Mouse (Mus musculus) spleen, adult 2 months (tissue): Measurements from ENCODE around the gene Igsf9b. TPM values are rescaled to one million over a fixed set of nuclear protein-coding genes. Genes with fewer than 3 reads are reported as not detected.

Experiments
- DNase-seq, 2 experiments: peaks; one replicate each; pipeline versions ENCODE4 v3.0.0 to v3.0.0-alpha.2; 2012 to 2021; ENCODE audit warnings: low spot score in 2 of 2, low read depth in 1 of 2
- H3K27ac ChIP-seq: fragments of 200-500 bp; 2 replicates; pipeline ENCODE4 v1.5.1; 2012; ENCODE audit warnings: low read length, inconsistent platforms; ENCODE audit not compliant: insufficient read depth
- H3K27me3 ChIP-seq: fragments of 200-500 bp; 2 replicates; pipeline ENCODE4 v1.6.1; 2012; ENCODE audit warnings: mild to moderate bottlenecking, moderate library complexity, low read length, inconsistent platforms; ENCODE audit not compliant: control insufficient read depth, insufficient read depth
- H3K36me3 ChIP-seq: fragments of 200-500 bp; 2 replicates; pipeline ENCODE4 v1.6.1; 2012; ENCODE audit warnings: mild to moderate bottlenecking, low read length, inconsistent platforms; ENCODE audit not compliant: control insufficient read depth, insufficient read depth
- H3K4me1 ChIP-seq: fragments of 200-500 bp; 2 replicates; pipeline ENCODE4 v1.6.1; 2011; ENCODE audit warnings: inconsistent platforms; ENCODE audit not compliant: control insufficient read depth, insufficient read depth, insufficient read length
- H3K4me3 ChIP-seq: fragments of 200-500 bp; 2 replicates; pipeline ENCODE4 v1.5.1; 2011; ENCODE audit warnings: mild to moderate bottlenecking, inconsistent platforms; ENCODE audit not compliant: insufficient read depth, insufficient read length; ENCODE audit errors: extremely low read depth
- CTCF ChIP-seq: fragments of 200-500 bp; IDR thresholded peaks from 2 replicates; pipeline ENCODE4 v1.5.1; 2011; ENCODE audit warnings: mild to moderate bottlenecking, inconsistent platforms; ENCODE audit not compliant: insufficient read depth, insufficient read length, insufficient replicate concordance; ENCODE audit errors: extremely low read depth
- POLR2A ChIP-seq: fragments of 200-500 bp; IDR thresholded peaks from 2 replicates; pipeline ENCODE4 v1.6.1; 2011; ENCODE audit warnings: low read depth, low read length, inconsistent platforms
- WGBS: fragments of 180-500 bp; shearing (Covaris S2); methylation state at CpG from one replicate; pipeline ENCODE4 v1.1.7; 2018; 5-methylcytosine and 5-hydroxymethylcytosine counted together
- polyA plus RNA-seq: library from polyadenylated mRNA; depleted of rRNA; stranded (reverse); fragments of >200 nt; gene quantifications from 2 replicates; pipeline ENCODE4 v1.2.3, GENCODE M21; 2012; rRNA removed

Gene Igsf9b
- polyA plus RNA-seq, 1 experiment, result 0.29 TPM

DNA sequence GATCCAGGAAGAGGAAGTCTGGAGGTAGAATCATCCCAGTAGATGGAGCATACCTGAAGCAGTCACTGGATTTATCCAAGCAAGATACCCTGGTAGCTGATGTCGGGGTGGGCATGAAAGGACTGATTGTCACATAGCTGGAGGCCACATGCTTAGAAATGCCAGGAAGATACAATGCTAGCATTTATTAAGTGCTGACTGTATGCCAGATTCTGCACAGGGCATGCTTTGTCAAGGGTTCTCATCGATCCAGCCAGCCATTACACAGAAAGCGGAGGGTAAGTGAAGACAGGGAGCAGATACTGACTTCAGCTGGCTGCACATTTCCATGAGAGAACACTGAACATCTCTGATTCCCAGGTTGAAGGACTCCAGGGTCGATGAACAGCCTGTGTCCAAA lies 102.2 kb downstream of the Igsf9b start:
- no peak for TF ChIP-seq CTCF
- TF ChIP-seq POLR2A, result no peak
- Histone ChIP-seq H3K27ac (no peak overlapping the region), H3K4me1 (no peaks in the 10 kb centered on the region), H3K27me3 (no peaks in the 10 kb centered on the region), H3K36me3 (no peaks in the 10 kb centered on the region), H3K4me3 (no peak overlapping the region)
- WGBS, result 85% methylated on average over 4 of the region's 4 CpGs
- no peak for DNase-seq

Other genes starting within 250 kb of the Igsf9b start
- 5.9 and 6.4 TPM in 2 replicates for gene Jam3, start 143.8 kb upstream of the Igsf9b start, polyA plus RNA-seq
- not detected in 2 replicates for gene Spata19, start 97.6 kb downstream of the Igsf9b start, polyA plus RNA-seq